6 mouse cellular contexts compared by ENCODE assay signal in genomic region chr6:6536359-6536758, GRCm38 (mm10). TPM values are rescaled to one million over a fixed set of nuclear protein-coding genes. Genes with fewer than 3 reads are reported as not detected.
DNase-seq lines count a peak whose midpoint lies in the region; ATAC-seq lines count a peak whose summit lies in the region.
"Not testable (repeated sequence)": the region's sequence is repeated elsewhere in the genome, so short reads cannot be mapped to it uniquely, and the experiment has no call there.

No protein-coding gene starts in this region.

- DNase-seq in forebrain, embryonic 11.5 days (ENCODE audit: low spot score); forebrain, embryonic 14.5 days (ENCODE audit: low spot score): not testable (repeated sequence)

- H3K4me1 ChIP-seq in forebrain, embryonic 11.5 days (replicated peaks; ENCODE audit: control insufficient read depth, insufficient read depth, low read length); forebrain, embryonic 12.5 days; forebrain, embryonic 13.5 days; forebrain, embryonic 14.5 days (ENCODE audit: control insufficient read depth, insufficient read depth, low read length); forebrain, embryonic 15.5 days; forebrain, embryonic 16.5 days (replicated peaks; ENCODE audit: control insufficient read depth, insufficient read depth, low read length): not testable (repeated sequence)

- H3K4me2 ChIP-seq in forebrain, embryonic 11.5 days (ENCODE audit: low read depth, low read length, severe bottlenecking); forebrain, embryonic 12.5 days; forebrain, embryonic 13.5 days; forebrain, embryonic 14.5 days (ENCODE audit: low read length); forebrain, embryonic 15.5 days (replicated peaks); forebrain, embryonic 16.5 days (ENCODE audit: low read length): not testable (repeated sequence)

- H3K27ac ChIP-seq in forebrain, embryonic 11.5 days (ENCODE audit: low read depth, low read length); forebrain, embryonic 12.5 days; forebrain, embryonic 13.5 days; forebrain, embryonic 14.5 days (ENCODE audit: low read depth, low read length); forebrain, embryonic 15.5 days (replicated peaks); forebrain, embryonic 16.5 days (ENCODE audit: low read length): not testable (repeated sequence)

- not testable (repeated sequence) for H3K9me3 ChIP-seq in forebrain, embryonic 11.5 days (ENCODE audit: control insufficient read depth, low read length); forebrain, embryonic 12.5 days; forebrain, embryonic 13.5 days (replicated peaks); forebrain, embryonic 14.5 days (replicated peaks; ENCODE audit: control insufficient read depth, low read length); forebrain, embryonic 15.5 days; forebrain, embryonic 16.5 days (ENCODE audit: control insufficient read depth, low read length)

- peak; percentile 51; the same call in 1 of the 2 replicates for ATAC-seq in forebrain, embryonic 11.5 days (replicated peaks; ENCODE audit: low FRiP score)
- peak; percentile 11; the same call in 1 of the 2 replicates for ATAC-seq in forebrain, embryonic 12.5 days (ENCODE audit: low FRiP score)
- ATAC-seq in forebrain, embryonic 13.5 days, result 0 out of 2 replicates have a peak, but pooled peaks have one; percentile 11
- ATAC-seq in forebrain, embryonic 14.5 days, result 0 out of 2 replicates have a peak, but pooled peaks have one; percentile 10
- ATAC-seq in forebrain, embryonic 15.5 days (replicated peaks), result peak; percentile 59
- ATAC-seq in forebrain, embryonic 16.5 days, result 0 out of 2 replicates have a peak, but pooled peaks have one; percentile 10

- WGBS in forebrain, embryonic 11.5 days, result 46% methylated on average over 5 of the region's 5 CpGs
- WGBS in forebrain, embryonic 12.5 days, result 30% methylated on average over 5 of the region's 5 CpGs
- WGBS in forebrain, embryonic 13.5 days, result 27% methylated on average over 5 of the region's 5 CpGs
- WGBS in forebrain, embryonic 14.5 days, result 22% methylated on average over 4 of the region's 5 CpGs
- 27% methylated on average over 5 of the region's 5 CpGs for WGBS in forebrain, embryonic 15.5 days
- 33% methylated on average over 5 of the region's 5 CpGs for WGBS in forebrain, embryonic 16.5 days

- H3K9ac ChIP-seq in forebrain, embryonic 11.5 days (ENCODE audit: low read length); forebrain, embryonic 12.5 days; forebrain, embryonic 13.5 days; forebrain, embryonic 14.5 days (ENCODE audit: low read length); forebrain, embryonic 15.5 days (replicated peaks); forebrain, embryonic 16.5 days (replicated peaks; ENCODE audit: low read depth, low read length): not testable (repeated sequence)

- not testable (repeated sequence) for H3K36me3 ChIP-seq in forebrain, embryonic 11.5 days (ENCODE audit: control insufficient read depth, insufficient read depth, low read length); forebrain, embryonic 12.5 days (replicated peaks); forebrain, embryonic 13.5 days (ENCODE audit: poor library complexity, severe bottlenecking); forebrain, embryonic 14.5 days (ENCODE audit: control insufficient read depth, insufficient read depth, low read length); forebrain, embryonic 15.5 days; forebrain, embryonic 16.5 days (ENCODE audit: control insufficient read depth, insufficient read depth)

- H3K4me3 ChIP-seq in forebrain, embryonic 11.5 days (ENCODE audit: low read depth, low read length); forebrain, embryonic 12.5 days (replicated peaks); forebrain, embryonic 13.5 days; forebrain, embryonic 14.5 days (ENCODE audit: low read depth, low read length); forebrain, embryonic 15.5 days; forebrain, embryonic 16.5 days (replicated peaks; ENCODE audit: low read length): not testable (repeated sequence)

- not testable (repeated sequence) for H3K27me3 ChIP-seq in forebrain, embryonic 11.5 days (ENCODE audit: control insufficient read depth, insufficient read depth, low read length); forebrain, embryonic 12.5 days; forebrain, embryonic 13.5 days; forebrain, embryonic 14.5 days (replicated peaks; ENCODE audit: control insufficient read depth, insufficient read depth, low read length); forebrain, embryonic 15.5 days; forebrain, embryonic 16.5 days (replicated peaks; ENCODE audit: control insufficient read depth, insufficient read depth, low read length)

RNA-seq across cellular contexts. Expression of gene Sem1, which starts 42.1 kb away (rescaled TPM):
- polyA plus RNA-seq in forebrain, embryonic 11.5 days (2014; fragmentation: Nextera tagmentation; extraction: Ambion mirVana), result 241 and 263 TPM in 2 replicates
- polyA plus RNA-seq in forebrain, embryonic 12.5 days (2016; fragmentation: Nextera tagmentation; extraction: Ambion mirVana), result 251 and 256 TPM in 2 replicates
- polyA plus RNA-seq in forebrain, embryonic 13.5 days (2015; fragmentation: Nextera tagmentation; extraction: Ambion mirVana), result 265 and 298 TPM in 2 replicates
- 219 and 261 TPM in 2 replicates for polyA plus RNA-seq in forebrain, embryonic 14.5 days (2014; fragmentation: Nextera tagmentation; extraction: Ambion mirVana)
- polyA plus RNA-seq in forebrain, embryonic 15.5 days (2015; fragmentation: Nextera tagmentation; extraction: Ambion mirVana), result 203 and 221 TPM in 2 replicates
- polyA plus RNA-seq in forebrain, embryonic 16.5 days (2015; fragmentation: Nextera tagmentation; extraction: Ambion mirVana), result 165 and 179 TPM in 2 replicates
